Mouse (Mus musculus) adrenal gland, adult 8-10 months (tissue): Measurements from ENCODE around the gene Itgb8. TPM values are rescaled to one million over a fixed set of nuclear protein-coding genes. Genes with fewer than 3 reads are reported as not detected.

Source experiments
- DNase-seq: peaks from one replicate; pipeline ENCODE4 v3.0.0; 2022
- total RNA-seq, 4 experiments: library from RNA; stranded (reverse); gene quantifications; 2 replicates each; pipeline ENCODE4 v1.2.4; 2022

Itgb8 gene
- total RNA-seq = 1 to 10 TPM; 2.9 to 4.0 (median 3.4) TPM

DNA sequence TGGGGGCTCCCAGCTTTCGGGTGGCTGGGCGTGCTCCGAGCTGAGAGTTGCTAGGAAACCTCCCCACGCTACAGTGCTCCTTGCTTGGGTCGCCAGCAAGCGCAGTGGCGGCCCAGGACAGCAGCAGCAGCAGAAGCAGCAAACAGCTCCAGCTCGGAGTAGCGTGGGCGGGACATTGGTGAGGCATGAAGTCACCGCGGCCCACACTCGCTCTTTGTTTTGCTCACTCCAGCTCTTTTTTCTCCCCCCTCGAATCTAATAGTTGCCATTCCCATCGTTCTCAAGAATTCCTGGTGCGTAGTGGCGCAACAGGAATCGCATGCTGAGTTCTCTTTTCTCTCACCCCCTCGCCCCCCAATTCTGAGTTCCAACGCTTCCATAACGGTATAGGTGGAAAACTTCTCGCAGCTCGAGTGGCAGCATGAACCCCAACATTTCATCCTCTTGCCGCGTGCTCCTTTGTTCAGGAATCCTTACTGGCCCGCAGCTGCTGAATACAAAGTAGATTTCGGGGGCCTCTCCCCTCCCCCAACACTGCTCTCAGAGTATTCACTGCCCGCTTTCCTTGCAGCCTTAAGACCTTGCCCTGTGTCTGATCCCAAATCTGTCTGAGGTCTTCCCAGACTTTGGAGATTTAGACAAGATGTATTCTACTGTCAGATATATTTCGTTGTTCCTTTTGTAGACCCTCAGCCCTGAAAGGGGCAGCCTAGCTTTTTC, at the start of gene Itgb8:
Gene Itgb8 (minus strand): TSS at position 107 of the 720 bp plus-strand sequence.
- DNase-seq = peak; percentile 48

DNA sequence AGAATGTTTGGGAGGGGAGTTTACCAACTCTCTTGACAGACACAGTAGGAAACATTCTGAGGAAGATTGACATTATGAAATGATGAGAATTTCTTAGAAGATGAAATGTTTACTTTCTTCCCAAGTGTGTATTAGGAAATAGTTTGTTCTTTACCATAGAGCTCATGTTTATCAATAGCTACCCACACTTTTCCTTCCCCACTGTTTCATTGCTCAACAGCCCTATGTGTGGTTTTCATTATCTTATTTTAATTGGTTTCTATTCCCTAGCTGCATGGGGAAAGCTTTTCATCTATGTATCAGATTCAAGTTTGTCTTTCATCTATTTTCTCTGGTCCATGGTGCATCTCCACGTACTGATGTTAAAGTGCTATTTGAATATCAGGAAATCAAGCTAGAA, 37.7 kb upstream of the Itgb8 start:
- no peak for DNase-seq

GRCm38 (mm10) chr12:119273605-119274004, 35.0 kb upstream of the Itgb8 start:
- no peak for DNase-seq

DNA sequence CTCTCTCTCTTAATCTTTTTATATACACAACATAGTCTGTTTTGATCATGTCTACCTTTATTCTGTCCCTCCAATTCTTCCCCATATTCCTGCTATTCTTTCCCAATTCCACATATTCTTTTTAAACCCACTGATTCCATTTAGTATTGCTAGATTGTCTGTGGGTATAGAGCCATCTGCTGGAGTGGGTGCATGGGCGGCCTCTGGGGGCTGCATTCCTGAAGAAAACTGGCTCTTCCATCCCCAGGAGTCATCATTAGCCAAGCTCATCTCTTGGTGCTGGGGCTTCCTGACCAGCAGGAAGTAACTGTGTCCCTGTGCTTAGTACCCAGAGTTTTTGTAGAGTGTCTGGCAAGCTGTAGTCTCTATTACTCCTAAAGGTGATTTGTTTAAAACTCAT, 33.4 kb upstream of the Itgb8 start:
- no peak for DNase-seq

DNA sequence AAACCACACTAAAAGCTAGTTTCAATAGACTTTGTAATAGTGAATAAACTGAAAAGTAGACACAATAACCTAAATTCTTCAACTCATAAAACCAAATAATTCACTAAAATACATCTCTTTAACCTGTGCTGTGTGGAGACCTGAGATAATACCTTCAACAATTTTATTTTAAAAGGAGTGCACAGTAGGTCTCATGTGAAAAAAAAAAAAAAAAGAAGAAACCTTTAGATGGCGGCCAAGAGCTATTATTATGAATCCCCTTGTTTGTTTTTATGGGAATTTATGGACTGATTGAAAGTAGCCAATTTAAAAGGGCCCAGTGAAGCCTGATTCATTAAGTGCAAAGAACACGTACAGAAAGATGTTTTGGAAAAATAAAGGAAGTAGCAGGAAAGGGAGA, 31.4 kb upstream of the Itgb8 start:
- DNase-seq = no peak

DNA sequence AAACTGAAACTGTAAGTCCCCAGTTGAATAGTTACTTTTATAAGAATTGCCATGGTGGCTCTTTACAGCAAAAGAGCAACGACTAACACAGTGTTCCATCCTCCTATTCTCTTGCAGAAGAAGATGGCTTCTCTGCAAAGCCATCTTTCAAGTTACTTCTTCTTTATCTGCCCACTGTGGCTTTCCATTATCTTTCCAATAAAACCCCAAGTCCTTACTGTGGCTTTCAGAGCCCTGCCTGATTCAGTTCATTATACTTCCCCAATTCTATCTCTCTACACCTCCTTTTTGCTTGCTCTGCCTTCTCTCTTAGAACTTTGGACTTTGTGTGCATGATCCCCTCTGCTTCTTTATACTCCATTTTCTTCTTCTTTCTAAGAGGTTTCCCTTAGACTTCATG, 30.1 kb upstream of the Itgb8 start:
- no peak for DNase-seq

DNA sequence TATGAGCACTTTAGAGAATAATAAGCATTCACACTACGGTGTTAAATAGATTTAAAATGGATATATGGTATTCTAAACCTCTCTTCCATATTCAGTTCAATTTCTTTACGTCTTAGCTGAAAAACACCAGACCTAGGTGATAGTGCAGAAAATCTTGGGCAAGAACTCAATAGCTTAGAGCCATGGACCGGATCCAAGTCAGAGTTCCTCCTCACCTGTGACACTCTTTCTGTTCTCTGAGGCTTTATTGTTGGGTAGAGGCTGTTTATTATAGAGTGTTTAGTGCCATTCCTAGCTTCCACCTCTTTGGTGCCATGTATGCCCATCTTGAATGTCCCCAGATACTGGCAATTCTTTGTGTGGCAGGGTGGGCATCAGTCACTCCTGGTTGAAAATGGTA, 25.9 kb upstream of the Itgb8 start:
- no peak for DNase-seq

GRCm38 (mm10) chr12:119248581-119248980, 10.0 kb upstream of the Itgb8 start:
- DNase-seq = no peak

DNA sequence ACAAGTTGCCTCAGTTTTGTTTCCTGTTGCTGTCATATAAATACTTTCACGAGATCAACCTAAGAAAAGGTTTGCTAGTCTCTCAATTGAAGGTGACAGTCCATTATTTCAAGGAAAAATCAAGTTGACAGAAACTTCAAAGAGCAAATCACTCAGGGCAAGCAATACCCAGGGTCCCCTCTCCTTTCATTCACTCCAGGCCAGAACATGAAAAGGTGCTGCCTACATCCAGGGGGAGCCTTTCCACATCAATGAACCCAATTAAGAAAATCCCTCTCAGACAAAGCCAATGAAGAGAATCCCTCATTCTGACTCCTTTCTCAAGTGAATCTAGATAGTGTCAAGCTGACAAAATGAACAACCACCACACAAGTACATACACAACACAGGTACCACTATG, 2.5 kb upstream of the Itgb8 start:
- DNase-seq = no peak

DNA sequence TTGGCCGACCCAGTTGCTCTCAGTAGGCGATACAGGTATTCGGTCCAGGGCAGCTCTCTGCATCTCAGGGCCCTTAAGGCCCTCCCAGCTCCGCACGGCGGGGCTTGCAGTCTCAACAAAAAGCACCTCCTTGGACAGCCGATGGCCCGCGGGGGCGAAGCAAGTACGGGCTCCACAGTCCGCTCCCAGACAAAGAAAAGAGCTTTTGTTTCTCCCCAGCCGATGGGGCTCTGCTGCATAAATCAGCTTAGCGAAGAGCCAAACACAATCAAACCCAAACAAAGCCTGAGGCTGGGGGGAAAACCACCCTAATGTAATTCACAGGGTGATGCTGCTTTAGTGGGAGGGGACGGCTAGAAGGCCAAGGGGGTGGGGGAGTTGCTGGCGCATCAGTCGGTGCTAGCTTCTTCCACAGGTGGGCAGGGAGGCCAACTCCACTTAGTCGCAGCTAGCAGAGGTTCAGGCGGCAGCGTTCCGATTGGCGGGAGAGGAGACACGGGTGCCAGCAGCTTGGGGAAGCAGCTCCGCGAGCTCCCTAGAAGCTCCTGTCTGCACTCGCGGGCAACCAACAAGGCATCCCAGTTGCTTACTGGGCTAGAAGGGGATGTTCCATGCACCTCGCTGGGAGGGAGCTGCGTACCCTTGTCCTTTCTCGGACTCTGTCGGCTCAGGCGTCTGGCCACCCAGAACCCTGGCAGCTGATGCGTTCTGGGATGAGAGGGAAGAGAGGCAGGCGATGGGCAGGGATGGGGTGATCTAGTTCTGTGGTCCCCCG, 494 bp downstream of the Itgb8 start:
- DNase-seq = peak; percentile 28

GRCm38 (mm10) chr12:119237241-119237920, 1.2 kb downstream of the Itgb8 start:
- no peak for DNase-seq

DNA sequence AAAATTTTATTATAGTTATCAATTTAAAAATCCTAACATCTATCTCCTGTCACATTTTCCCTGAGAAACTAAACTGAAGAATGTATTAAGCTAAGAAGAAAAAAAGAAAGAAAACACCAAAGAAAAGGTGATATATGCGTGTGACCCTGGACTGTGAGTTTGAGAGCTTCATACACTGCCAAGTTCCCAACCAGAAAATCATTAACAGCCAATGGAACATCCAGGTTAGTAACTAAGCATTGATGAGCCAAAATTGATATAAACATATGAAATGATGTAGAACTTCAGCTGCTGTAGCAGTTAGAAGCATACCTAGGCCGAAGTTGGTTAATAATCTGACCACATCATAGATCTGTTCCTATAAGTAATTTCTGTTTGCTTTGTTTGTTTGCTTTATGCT, 6.8 kb downstream of the Itgb8 start:
- no peak for DNase-seq

DNA sequence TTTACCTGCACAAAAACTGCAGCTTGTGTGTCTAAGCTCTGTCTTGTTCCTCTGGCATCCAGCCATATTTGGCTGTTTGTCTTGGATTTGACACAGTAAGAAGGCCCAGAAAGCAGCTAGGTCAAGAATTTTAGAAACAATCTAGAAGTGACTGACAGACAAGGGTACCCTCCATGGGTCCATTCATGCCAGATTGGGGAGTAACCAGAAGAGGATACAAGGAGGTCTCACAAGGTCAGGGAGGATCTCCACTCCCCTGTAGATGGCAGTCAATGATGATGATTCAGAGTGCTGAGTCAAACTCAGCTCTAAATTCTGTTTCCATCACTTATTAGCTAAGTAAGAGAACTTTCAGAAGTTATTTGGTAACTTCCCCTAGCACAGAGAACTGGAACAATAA, 8.2 kb downstream of the Itgb8 start:
- peak; percentile 8 for DNase-seq

DNA sequence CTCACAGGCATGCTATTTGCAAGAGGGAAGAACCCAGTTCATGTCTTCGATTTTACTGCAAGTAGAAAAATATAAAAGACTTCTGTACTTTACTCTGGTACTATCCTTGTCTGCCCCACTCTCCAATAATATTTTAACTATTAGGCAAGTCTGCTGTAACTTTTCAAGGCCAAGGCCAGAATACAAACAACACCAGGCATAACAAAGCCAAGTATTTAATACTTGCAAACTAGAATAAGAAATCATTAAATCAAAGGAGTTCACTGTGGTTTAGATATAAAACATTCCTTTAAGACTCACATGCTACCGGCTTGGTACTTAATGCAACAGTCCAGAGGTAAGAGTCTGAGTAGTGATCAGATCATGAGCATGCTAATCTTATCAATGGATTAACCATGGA, 9.0 kb downstream of the Itgb8 start:
- DNase-seq = no peak

- no peak for DNase-seq
Observed at GRCm38 (mm10) chr12:119227898-119228297, 10.7 kb downstream of the Itgb8 start.

- no peak for DNase-seq
Observed at GRCm38 (mm10) chr12:119224699-119225098, 13.9 kb downstream of the Itgb8 start.

- no peak for DNase-seq
Observed at GRCm38 (mm10) chr12:119219409-119219808, 19.2 kb downstream of the Itgb8 start.

DNA sequence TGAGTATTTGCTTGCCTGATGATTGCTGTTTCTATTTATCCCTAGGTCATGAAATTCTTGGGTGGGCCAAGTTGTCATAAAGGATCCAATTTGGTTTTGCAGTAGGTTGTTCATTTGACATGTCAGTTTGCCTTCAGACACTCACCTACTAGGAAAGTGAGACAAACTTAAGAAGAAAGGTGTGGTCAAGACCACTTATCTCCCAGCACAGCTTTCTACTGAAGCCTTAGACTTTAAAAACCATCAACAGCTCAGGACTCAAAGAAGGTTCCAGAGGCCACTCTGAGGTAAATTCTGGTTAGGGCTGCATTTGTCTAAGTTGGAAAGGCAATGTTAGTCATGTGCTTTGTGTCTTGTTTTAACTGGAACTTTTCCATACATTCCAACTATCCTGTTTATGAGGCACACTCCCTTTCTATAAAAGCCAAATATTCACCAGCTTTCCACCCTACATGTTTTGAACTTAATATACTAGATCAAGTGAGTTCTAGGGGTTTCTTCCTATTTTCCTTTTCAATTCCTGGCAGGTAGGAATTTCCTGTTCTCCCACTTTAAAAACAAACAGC, 20.8 kb downstream of the Itgb8 start:
- DNase-seq = no peak

DNA sequence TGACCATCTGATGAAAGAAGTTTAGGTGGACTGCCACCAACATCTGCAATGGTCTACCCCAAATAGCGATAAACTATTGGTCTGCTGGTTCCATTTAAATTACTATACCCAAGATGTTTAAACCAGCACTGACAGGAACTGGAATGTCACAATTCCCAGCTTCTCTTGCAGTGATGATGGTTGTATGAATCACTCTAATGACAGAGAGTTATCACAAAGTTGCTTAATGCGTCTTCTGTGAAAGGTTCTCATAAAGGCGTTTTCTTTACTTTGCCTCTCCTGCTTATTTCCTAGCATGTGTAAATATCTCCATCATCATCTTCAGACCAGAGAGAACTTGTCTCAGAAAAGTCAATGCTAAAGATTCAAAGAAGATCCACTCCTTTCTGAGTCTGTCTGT, 23.4 kb downstream of the Itgb8 start:
- DNase-seq = no peak

- DNase-seq = no peak
Observed at GRCm38 (mm10) chr12:119211533-119211932, 27.1 kb downstream of the Itgb8 start.

- DNase-seq = no peak
Observed at GRCm38 (mm10) chr12:119210590-119210989, 28.0 kb downstream of the Itgb8 start.

DNA sequence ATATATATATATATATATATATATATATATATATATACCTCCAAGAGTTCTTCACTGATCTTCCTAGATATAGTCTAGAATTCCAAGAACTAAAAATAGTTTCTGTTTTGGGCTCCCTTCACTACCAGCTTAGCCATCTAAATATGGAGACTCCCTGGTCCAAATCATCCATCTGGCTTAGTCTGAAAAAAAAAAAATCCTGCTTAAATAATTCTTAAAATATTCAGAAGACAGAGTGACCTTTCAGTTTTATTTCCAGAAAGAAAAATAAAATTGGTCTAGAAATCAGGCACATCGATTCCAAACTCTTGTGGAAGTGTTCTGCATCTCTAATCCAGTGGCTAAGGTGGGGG, 28.6 kb downstream of the Itgb8 start:
- DNase-seq = no peak

DNA sequence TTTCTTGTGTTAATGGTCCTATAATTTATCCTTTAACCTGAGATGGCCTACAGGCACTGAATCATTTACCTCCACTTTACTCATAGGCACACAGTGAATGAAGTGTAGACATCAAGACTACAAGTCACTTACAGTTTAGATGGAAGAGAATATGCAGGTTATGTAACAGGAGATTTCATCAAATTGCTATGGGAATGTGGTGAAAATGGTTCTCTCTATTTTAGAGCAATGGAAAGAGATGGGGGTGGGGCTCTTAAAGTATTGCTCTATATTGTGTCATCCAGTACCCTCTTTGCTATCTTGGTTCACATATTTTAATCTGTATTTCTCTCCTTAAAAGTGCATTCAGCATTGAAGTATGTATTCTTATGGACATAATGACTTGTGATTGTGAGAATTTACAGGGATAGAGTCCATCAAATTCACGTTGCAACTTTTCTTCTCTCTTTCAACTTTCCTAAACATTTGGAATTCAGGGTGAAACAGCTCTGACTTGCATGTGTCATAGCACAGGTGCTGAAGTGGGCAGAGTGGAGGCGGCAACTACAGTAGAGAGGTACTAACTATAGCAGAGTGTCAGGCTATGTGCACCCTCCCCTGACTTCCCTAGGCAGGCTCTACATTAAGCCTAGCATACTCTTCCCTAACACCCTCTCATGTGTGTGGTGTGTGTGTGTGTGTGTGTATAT, 29.1 kb downstream of the Itgb8 start:
- DNase-seq = no peak
